Mouse (Mus musculus) c-Kit-positive CD71-negative TER-119-negative erythroid progenitor cells, embryonic 14.5 days (primary cell): ENCODE data around the gene Sync.

Experiments used
- DNase-seq: peaks from one replicate; pipeline ENCODE4 v3.0.0-alpha.2; 2013; ENCODE audit warnings: low read depth

Sync gene

DNA sequence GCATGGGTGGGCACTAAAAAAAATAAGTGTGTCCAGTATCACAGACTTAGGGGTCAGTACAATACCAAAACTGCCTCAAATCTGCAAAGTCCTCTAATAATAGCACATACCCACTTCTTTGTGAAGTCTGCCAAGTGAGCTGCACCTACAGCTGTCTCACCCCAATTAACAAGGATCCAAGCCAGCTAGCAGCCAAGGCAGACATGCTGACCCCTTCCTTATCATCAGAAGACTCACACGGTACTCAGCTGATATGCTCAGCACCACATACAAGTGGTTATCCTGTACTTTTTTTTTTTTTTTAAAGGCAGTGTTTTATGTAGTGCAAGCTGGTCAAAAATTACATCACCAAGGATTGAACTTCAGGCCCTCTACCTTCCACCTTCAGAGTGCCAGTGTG lies 16.9 kb downstream of the Sync start:
- DNase-seq: no peak

DNA sequence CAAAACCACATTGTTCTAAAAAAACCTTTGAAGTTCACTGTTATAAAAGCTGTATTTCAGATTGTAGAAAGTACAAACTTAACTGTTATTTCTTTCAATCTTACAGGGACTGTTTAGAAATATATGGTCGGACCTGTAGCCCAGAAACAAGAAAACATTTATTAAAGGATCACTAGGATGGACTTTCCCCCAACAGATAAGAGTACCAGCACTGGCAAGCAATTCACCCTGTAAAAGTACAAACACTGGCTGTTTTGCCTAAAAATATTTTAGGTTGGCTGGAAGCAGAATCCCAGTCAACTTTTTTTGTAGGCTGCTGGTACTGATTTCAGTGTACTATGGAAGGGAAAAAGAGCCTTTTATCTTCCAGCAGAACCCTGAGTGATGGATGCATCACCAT lies 20.5 kb downstream of the Sync start:
- DNase-seq: no peak

DNA sequence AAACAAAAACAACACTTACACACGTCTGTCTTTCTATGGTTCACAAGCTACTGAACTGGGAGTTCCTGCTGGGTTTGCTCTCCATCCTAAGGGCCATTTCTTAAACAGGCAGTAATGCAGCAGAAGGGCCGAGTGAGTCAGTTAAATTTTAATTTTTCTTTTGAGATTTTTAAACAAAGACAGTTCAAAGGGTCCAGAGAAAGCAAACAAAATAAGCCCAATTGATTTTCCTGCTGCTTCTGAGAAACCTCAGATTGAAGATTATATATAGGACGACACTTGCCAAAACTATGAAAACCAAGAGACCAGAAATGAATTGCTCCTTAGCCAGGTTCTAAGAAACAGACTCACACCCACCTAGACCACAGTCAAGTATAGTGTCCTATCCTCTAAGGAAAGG lies 26.5 kb downstream of the Sync start:
- DNase-seq: no peak

DNA sequence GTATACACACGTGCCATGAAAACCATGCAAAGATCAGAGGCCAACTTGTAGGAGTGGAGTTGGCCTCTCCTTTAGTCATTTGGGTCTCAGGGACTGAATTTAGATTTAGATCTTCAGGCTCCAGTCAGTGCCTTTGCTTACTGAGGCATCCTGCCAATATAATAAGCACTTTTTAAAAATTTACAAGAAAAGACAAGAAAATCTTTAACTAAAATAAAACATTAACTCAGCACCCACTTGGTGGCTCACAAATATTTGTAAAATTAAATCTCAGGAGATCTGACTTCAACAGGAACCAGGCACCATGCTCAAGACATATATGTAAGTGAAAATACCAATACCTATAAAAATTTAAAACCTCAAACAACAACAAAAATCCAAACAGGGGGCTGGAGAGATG lies 33.5 kb downstream of the Sync start:
- DNase-seq: no peak

DNA sequence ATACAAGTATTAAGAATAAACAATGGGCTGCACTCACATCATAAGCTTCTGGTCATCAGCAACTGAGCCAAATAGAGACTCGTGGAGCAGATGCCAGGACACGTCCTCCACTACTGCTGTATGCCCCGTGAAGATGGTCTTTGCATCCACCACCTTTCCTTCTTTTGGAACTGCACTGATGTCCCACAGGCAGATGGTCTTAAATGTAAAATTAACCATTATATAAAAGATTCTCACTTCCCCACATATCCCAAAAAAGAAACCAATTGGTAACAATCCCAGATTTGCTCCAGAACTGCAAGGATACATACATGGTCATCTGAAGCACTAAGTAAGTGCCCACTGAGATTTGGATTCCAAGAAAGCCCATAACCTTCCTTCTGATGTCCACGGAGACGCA lies 34.6 kb downstream of the Sync start:
- no peak for DNase-seq

DNA sequence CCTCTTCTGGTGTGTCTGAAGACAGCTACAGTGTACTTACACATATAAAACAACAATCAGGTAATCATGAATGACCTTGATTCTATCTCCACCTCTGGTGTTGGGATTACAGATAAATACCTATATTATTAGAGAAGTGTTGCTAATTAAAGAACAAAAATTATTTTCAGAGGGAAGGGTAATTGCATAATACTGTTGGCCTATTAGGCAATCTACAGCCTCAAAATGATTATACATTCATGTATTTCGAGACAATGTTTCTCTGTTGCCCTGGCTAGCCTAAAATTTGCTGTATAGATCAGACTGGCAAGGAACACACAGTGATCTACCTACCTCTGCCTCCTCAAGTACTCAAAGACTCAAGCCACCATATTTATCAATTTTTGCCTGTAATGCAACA lies 36.1 kb downstream of the Sync start:
- no peak for DNase-seq

DNA sequence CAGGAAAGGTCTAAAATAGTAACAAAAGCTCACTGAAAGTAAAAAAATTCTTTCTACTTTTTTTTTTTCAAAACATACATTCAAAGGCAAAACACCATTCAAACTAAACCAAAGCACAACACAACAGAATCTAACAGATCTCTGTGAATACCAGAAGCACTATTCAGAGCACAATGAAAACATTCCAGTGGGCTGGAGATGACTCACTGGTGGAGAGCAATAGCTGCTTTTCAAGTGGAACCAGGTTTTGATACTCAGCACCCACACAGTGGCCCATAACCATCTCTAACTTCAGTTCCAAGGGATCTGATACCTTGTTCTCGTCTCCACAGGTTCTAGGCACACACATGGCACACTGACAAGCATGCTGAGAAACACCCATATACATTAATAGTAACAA lies 37.3 kb downstream of the Sync start:
- no peak for DNase-seq

DNA sequence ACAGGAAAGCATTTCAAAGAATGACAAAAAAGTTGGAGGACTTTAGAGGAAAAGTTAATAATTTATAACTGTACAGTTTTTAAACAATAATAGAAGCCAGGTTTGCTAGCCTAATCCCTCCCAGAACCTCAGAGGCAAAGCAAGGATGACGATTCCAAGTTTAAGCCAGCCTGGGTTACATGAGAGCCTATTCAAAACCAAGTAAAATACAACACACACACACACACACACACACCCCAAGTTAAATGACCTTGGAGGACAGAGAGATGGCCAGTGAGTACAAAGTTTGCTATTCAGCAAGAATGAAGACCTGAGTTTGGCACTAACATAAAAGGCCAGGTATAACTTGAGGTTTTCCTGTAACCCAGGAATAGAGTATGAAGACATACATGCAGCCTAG lies 38.8 kb downstream of the Sync start:
- no peak for DNase-seq

DNA sequence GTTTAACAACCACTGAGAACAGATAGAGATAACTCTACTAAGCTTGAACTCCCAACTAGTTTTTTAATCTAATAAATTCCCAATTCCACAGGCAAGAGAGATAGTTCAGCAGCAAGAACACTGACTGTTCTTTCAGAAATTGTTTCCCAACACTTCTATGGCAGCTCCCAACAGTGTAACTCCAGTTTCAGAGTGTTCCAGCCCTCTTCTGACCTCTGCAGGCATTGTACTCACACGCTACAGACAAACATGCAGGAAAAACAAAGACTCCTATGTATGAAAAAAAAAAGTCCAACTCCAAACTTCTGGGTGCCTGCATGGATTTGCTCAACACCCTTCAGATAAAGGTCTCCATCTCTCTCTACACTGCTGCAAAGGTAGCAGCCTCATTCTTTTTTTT lies 45.4 kb downstream of the Sync start:
- no peak for DNase-seq

DNA sequence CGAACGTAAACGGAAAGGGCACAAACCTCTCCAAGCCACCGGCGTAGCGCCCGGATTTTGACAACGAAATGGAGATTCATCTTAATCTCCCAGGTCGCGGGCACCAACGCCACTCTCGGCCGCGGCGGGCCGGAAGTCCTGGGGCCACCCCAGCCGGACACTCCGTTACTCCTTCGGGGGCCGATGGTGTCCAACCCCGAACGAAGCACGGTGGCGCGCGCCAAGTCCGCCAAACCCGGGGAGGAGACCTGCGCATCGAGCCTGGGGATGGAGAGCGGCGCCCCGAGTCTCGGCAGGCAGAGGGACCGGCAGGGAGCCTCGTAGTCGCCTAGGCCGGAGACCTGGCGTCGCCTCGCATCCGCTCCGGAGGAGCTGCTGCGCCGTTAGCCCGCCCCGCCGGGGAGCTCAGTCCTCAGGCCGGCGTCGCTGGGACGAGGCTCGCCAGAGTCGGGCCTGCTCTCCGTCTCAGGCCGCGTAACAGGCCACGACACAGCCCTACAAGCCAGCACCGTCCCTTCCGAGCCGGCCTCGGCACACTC lies 47.3 kb downstream of the Sync start:
- DNase-seq: no peak

DNA sequence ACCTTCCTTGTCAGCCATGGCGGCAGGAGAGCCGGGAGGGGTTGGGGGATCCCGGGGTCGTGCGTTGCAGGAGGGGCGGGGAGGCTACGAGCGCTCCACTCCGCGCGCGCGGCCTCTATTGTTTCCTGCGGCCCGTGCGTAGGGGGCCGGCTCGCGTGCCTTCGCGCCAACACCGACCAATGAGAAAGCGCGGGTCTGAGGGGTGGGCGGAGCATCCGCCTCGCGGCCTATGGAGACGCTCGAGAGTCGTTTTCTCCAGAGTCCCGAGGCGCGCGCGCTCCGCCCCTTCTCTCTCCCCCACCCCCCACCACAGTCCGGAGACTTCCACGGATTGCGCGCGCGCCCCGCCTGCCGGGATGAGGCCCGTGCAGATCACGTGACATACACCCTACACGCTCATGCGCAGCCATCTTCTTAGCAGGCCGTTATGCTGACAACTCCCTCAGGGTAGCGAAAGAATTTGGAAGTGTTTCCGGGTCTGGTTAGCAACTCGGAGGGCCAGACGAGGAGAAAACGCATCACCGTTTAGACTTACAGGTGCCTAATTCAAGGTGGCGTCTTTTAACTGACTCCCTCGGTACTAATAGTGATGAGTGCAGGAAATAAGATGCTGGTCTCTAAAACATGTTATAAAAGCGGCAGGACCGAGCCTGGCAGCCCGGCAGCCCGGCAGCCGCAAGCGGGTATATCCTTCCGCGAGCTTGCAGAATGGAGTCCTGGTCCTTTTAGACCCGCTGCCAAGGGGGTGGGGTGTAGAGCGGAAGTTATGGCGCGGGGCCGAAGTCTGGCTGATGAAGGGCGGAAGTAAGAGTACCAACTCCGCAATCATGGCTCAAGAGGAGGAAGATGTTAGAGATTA lies 48.0 kb downstream of the Sync start, which contains the start of the genes Rbbp4 and Zbtb8os:
Rbbp4 (minus strand) TSS at position 155 of the 859 bp plus-strand sequence.
Zbtb8os (plus strand) TSS at position 480 of the 859 bp plus-strand sequence.
- DNase-seq: peak; percentile 97

DNA sequence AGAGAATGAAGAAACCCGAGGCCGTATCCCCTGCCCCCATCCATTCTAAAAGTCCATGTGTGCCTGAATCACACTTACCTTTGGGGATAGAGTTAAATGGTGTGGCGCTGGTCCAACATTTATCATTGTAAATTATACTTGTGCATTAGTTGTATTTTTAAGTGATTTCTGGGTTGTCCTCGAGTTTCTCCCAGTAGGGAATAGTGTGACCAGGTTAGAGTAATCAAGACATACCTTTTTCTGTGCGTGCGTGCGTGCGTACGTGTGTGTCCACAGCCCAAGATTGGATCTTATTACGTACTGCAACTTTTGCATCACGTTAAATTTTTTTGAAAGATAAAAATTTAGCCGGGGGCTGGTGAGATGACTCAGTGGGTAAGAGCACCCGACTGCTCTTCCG lies 48.9 kb downstream of the Sync start:
- no peak for DNase-seq

DNA sequence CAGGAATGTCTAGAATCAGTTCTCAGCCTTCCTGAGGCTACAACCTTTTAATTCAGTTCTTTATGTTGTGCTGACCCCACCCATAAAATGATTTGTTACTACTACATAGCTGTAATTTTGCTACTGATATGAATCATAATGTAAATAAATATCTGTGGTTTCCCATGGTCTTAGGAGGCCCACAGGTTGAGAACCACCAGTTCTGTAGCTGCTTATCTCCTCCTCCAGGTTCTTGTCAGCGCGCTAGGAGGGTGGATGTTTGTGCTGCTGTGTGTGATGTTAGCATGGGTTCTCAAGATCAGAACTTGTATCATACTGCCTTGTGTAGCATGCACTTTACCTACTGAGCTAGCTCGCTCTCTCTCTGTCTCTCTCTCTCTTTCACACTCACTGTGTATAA lies 52.3 kb downstream of the Sync start:
- DNase-seq: no peak

DNA sequence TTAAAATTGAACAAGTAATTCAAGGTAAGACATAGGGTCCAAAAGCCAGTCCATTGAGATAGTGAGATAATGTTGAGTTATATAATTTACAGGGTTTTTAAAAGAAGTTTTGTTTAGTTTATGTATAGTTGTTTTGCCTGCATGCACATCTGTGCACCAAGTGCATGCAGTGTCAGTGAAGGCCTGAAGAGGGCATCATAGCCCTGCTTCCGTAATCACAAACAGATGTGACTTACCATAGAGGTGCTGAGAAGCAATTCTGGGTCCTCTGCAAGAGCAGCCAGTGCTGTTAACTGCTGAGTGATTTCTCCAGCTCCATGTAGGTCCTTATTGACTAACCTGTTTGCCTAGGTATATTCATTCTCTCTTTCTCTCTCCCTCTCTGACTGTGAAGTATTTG lies 54.5 kb downstream of the Sync start:
- DNase-seq: no peak

DNA sequence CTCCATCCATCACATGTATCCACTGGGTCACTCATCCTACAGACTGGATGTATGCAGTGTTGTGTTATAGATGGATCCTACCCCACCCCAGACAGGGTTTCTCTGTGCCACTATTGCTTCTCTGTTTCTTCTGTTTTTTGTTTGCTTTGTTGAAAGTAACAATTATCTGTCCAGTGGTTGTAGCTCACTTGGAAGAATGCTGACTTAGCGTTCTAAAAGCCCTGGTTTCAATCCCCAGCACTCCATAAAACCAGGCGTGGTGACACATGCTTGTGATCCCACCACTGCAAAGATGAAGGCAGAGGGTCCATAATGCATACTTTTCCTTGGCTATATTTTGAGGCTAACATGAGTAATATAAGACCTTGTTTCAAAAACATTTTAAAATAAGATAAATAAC lies 55.3 kb downstream of the Sync start:
- no peak for DNase-seq

DNA sequence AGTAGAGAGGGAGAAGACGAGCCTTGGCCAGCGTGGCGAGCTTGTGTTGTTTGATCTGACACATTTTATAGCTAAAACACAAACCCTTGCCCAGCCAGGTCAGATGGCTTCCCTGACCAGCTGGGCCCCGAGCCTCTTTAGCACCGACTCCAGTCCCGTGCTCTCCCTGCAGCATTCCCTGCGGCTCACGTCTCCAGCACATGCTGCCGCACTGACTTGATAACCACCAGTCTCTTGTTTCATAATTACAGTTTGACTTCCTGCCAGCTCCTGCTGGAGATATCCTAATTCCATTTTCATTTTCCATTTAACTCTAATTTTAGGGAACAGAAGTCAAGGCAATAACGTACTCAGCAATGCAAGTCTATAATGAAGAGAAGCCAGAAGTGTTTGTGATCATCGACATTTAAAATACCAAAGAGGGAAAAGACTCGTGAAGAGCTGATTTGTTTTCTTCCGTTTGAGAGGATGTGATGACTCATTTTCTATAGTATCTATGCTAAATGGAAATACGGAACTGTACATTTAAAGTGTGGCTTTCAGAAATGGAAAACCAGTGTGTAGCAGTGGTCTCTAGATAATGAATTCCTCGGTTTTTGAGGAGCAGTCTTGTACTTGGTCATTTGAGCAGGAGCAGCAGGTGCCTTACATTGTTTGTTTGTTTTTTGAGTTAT lies 59.2 kb downstream of the Sync start:
- DNase-seq: no peak

DNA sequence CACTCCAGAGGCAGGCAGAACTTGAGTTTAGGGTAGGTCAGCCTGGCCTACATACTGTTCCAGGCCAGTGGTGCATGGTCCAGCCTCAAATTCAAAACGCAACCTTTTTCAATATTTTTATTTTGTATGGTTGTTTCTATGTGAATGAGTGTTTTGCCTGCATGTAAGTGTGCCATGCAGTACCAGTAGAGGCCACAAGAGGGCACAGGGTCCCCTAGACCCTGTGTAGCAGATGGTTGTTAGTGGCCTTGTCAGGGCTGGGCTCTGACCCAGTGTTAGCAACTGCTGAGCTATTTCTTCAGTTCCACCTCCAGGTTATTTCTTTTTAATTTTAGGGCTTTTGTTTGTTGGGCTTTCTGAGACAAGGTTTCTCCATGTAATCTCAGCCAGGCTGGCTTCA lies 63.2 kb downstream of the Sync start:
- DNase-seq: peak; percentile 73

DNA sequence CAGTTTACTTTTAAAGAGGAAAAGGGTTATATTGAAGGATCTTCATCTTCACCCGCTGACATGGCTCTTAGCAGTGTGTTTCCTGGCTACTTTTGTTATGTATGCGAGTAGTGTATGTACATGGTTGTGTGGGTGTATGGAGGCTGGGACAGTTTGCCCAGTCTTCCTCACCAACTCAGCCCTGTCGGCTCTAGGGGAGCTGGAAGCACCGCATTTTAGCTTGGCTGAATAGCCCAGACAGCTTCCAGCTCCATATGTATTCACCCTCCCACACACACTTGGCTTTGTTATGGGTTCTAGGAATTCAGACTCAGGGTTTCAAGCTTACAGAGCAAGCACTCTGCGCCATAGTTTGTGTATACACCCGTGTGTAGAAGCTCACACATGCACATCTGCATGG lies 63.7 kb downstream of the Sync start:
- no peak for DNase-seq

DNA sequence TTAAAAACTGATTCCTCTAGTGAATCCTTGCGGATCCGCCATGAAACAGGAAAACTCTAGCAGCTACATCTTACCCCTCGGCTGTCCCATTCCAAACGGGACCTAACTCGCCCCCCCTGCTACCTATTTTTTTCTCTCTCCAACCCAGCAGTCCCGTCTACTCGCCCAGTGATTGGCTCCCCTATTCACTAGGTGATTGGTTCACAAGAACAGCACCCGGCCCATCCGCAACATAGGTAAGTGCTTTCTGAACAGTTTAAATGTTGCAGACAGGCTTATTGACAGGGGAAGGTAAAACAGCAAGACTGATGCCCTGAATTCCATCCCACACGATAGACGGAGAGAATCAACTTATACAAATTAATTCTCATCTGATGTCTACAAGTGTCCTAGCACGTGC lies 65.8 kb downstream of the Sync start:
- no peak for DNase-seq

DNA sequence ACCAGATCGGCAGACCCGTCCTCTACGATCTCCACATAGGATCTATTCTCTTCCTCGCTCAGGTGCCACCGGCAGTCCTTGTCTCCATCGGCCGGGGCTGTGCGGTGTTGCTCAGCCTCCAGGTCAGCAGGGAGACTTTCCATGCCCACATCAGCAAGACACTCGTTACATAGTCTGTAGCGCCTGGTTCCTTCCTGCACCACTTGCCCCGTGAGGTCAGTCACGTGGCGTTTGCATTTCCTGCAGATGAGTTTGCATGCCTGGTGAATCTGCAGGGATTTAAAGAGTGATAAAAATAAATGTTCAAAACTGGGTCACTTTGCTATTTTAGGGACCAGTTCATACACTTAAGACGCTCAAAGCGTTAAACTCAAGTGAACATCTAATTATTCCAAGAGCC lies 66.8 kb downstream of the Sync start:
- no peak for DNase-seq

DNA sequence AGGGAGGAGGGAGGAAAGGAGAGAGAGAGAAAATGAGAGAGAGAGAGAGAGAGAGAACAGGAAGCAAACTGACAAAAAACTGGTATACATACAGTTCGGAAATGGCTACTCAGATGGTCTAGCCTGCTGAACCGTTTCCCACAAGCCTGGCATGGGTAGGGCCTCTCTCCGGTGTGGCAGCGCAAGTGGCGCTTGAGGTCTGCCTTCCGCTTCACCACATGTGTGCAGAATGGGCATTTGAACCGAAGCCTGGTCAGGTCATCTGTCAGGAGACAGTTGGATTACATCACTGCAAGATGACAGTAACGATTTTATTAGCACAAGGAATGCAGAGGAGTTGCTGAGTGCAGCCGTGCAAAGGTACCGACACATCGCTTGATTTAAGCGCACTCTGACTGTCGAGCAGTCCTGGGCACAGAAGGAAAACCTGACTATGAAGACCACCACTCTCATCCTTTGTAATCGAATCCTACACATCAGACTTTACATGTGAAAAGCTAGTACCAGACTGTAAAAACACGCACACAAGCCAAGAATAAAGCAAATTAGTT lies 70.3 kb downstream of the Sync start:
- DNase-seq: no peak
